Mouse (Mus musculus) heart, embryonic 14.5 days (tissue): Measurements from ENCODE around the gene Nudt17. TPM values are rescaled to one million over a fixed set of nuclear protein-coding genes. Genes with fewer than 3 reads are reported as not detected.

Source experiments
- ATAC-seq: fragments of 200-750 bp; cut with Nextera tagmentation; 2 replicates; pipeline ENCODE4 v1.8.0; 2017; ENCODE audit warnings: low read depth, moderate TSS enrichment; ENCODE audit not compliant: insufficient number of reproducible peaks, insufficient read depth, low FRiP score
- H3K27ac ChIP-seq, 2 experiments: fragments of 200-500 bp in 1 of 2; fragments of 300-500 bp in 1 of 2; sonication (generic) in 1 of 2; replicated peaks in 1 of 2; 2 replicates each; pipeline ENCODE4 v1.5.1; 2012 to 2014; ENCODE audit warnings: low read depth in 2 of 2, low read length in 2 of 2, control low read depth in 1 of 2, mild to moderate bottlenecking in 1 of 2, mixed read lengths in 1 of 2; ENCODE audit not compliant: control insufficient read depth in 1 of 2, insufficient read depth in 1 of 2
- H3K27me3 ChIP-seq: fragments of 300-500 bp; sonication (generic); 2 replicates; pipeline ENCODE4 v1.6.1; 2014; ENCODE audit warnings: mild to moderate bottlenecking, low read length, control low read depth; ENCODE audit not compliant: control insufficient read depth, insufficient read depth
- H3K36me3 ChIP-seq: fragments of 300-500 bp; sonication (generic); 2 replicates; pipeline ENCODE4 v1.6.1; 2014; ENCODE audit warnings: mild to moderate bottlenecking, control low read depth, low read length, mixed read lengths; ENCODE audit not compliant: control insufficient read depth, insufficient read depth
- H3K4me1 ChIP-seq, 2 experiments: fragments of 200-500 bp in 1 of 2; fragments of 300-500 bp in 1 of 2; sonication (generic) in 1 of 2; 2 replicates each; pipeline ENCODE4 v1.6.1; 2012 to 2014; ENCODE audit warnings: low read length in 2 of 2, control low read depth in 1 of 2, mixed read lengths in 1 of 2; ENCODE audit not compliant: control insufficient read depth in 2 of 2, insufficient read depth in 2 of 2
- H3K4me2 ChIP-seq: fragments of 300-500 bp; sonication (generic); 2 replicates; pipeline ENCODE4 v1.6.1; 2014; ENCODE audit warnings: mild to moderate bottlenecking, low read length
- H3K4me3 ChIP-seq, 2 experiments: fragments of 200-500 bp in 1 of 2; fragments of 300-500 bp in 1 of 2; sonication (generic) in 1 of 2; 2 replicates each; pipeline ENCODE4 v1.5.1; 2012 to 2014; ENCODE audit warnings: low read length in 2 of 2, mild to moderate bottlenecking in 2 of 2, control low read depth in 1 of 2, low read depth in 1 of 2, moderate library complexity in 1 of 2; ENCODE audit not compliant: control insufficient read depth in 1 of 2, insufficient read depth in 1 of 2
- H3K9ac ChIP-seq: fragments of 300-500 bp; sonication (generic); 2 replicates; pipeline ENCODE4 v1.6.1; 2014; ENCODE audit warnings: mild to moderate bottlenecking, low read length
- H3K9me3 ChIP-seq: fragments of 300-500 bp; sonication (generic); 2 replicates; pipeline ENCODE4 v1.6.1; 2016; ENCODE audit warnings: low read length, control low read depth; ENCODE audit not compliant: control insufficient read depth
- WGBS: fragments of 180-500 bp; shearing (Covaris S2); extraction: QIAGEN DNeasy Blood & Tissue Kit; methylation state at CpG from one replicate; pipeline ENCODE4 v1.1.7; 2014; 5-methylcytosine and 5-hydroxymethylcytosine counted together
- polyA plus RNA-seq: library from polyadenylated mRNA; unstranded; fragments of >200 nt; fragmentation: Nextera tagmentation; extraction: Ambion mirVana; gene quantifications from 2 replicates; pipeline ENCODE4 v1.2.1, GENCODE M21; 2014

Gene Nudt17
- polyA plus RNA-seq, 1 experiment from 2014 or later, result 8.8 TPM

- no peaks in the 10 kb centered on the region for H3K9me3 ChIP-seq
- H3K36me3 ChIP-seq, result no peaks in the 10 kb centered on the region
- no peak overlapping the region for H3K27ac ChIP-seq
- no peaks in the 10 kb centered on the region for H3K27me3 ChIP-seq
- H3K4me2 ChIP-seq, result no peak overlapping the region
- ATAC-seq, result no peak
- no peak overlapping the region for H3K9ac ChIP-seq
- peaks cover 0 to 12% of the 10 kb centered on the region in 2 experiments; a peak in 3 of 4 replicates for H3K4me1 ChIP-seq
- WGBS, result 39% methylated on average over 1 of the region's 1 CpGs
- no peak overlapping the region for H3K4me3 ChIP-seq
Observed at GRCm38 (mm10) chr3:96737013-96737740, 28.8 kb upstream of the Nudt17 start.

GRCm38 (mm10) chr3:96735200-96735599, 26.8 kb upstream of the Nudt17 start:
- H3K9ac ChIP-seq, result no peak overlapping the region
- H3K9me3 ChIP-seq, result no peaks in the 10 kb centered on the region
- no peaks in the 10 kb centered on the region for H3K36me3 ChIP-seq
- ATAC-seq, result no peak
- H3K27me3 ChIP-seq, result no peaks in the 10 kb centered on the region
- no peak overlapping the region for H3K4me3 ChIP-seq
- H3K4me2 ChIP-seq, result no peak overlapping the region
- WGBS, result 86% methylated on average over 2 of the region's 2 CpGs
- no peak overlapping the region for H3K27ac ChIP-seq
- peaks cover 3 to 27% of the 10 kb centered on the region in 2 experiments for H3K4me1 ChIP-seq

GRCm38 (mm10) chr3:96733984-96734383, 25.6 kb upstream of the Nudt17 start:
- no peak overlapping the region for H3K4me3 ChIP-seq
- H3K4me2 ChIP-seq, result no peak overlapping the region
- WGBS, result 77% methylated on average over 1 of the region's 1 CpGs

GRCm38 (mm10) chr3:96730785-96731184, 22.4 kb upstream of the Nudt17 start:
- no peaks in the 10 kb centered on the region for H3K36me3 ChIP-seq
- WGBS, result 48% methylated on average over 5 of the region's 5 CpGs
- H3K4me3 ChIP-seq, result no peak overlapping the region
- H3K4me1 ChIP-seq, result peaks cover 5 to 45% of the 10 kb centered on the region in 2 experiments
- ATAC-seq, result no peak
- H3K27ac ChIP-seq, result no peak overlapping the region
- 0 out of 2 replicates have a peak overlapping the region, but pooled peaks have one; percentile 11 for H3K4me2 ChIP-seq
- H3K27me3 ChIP-seq, result no peaks in the 10 kb centered on the region
- no peak overlapping the region for H3K9ac ChIP-seq
- H3K9me3 ChIP-seq, result no peaks in the 10 kb centered on the region

More at GRCm38 (mm10) chr3:96733984-96734383, 25.6 kb upstream of the Nudt17 start:
- no peak; the same call in 1 of the 2 replicates for ATAC-seq
- no peaks in the 10 kb centered on the region for H3K36me3 ChIP-seq
- no peak overlapping the region for H3K9ac ChIP-seq
- no peaks in the 10 kb centered on the region for H3K9me3 ChIP-seq
- no peaks in the 10 kb centered on the region for H3K27me3 ChIP-seq
- H3K27ac ChIP-seq, result no peak overlapping the region
- H3K4me1 ChIP-seq, result peaks cover 3 to 38% of the 10 kb centered on the region in 2 experiments

GRCm38 (mm10) chr3:96729403-96729784, 21.0 kb upstream of the Nudt17 start:
- peaks cover 5 to 43% of the 10 kb centered on the region in 2 experiments for H3K4me1 ChIP-seq
- no peaks in the 10 kb centered on the region for H3K27me3 ChIP-seq
- H3K27ac ChIP-seq, result no peak overlapping the region
- peak overlapping the region; percentile 93; the same call in 1 of the 2 replicates for H3K9ac ChIP-seq
- no peaks in the 10 kb centered on the region for H3K36me3 ChIP-seq
- peak overlapping the region in 1 of 2 experiments; percentile 96; a peak in 1 of 4 replicates for H3K4me3 ChIP-seq
- H3K9me3 ChIP-seq, result no peaks in the 10 kb centered on the region
- WGBS, result 43% methylated on average over 3 of the region's 3 CpGs
- ATAC-seq, result no peak
- H3K4me2 ChIP-seq, result peak overlapping the region; percentile 79

- H3K27ac ChIP-seq, result peak overlapping the region; percentile 74 to 88; a peak in 3 of 4 replicates
- no peaks in the 10 kb centered on the region for H3K9me3 ChIP-seq
- H3K27me3 ChIP-seq, result no peaks in the 10 kb centered on the region
- peaks cover 4% of the 10 kb centered on the region for H3K36me3 ChIP-seq
- WGBS, result 49% methylated on average over 7 of the region's 7 CpGs
- no peak for ATAC-seq
- H3K9ac ChIP-seq, result peak overlapping the region; percentile 93
- peaks cover 5 to 40% of the 10 kb centered on the region in 2 experiments for H3K4me1 ChIP-seq
- peak overlapping the region; percentile 89 to 96; a peak in 3 of 4 replicates for H3K4me3 ChIP-seq
- peak overlapping the region; percentile 79 for H3K4me2 ChIP-seq
Observed at GRCm38 (mm10) chr3:96728634-96729402, 20.5 kb upstream of the Nudt17 start.

- peak; percentile 16; the same call in 1 of the 2 replicates for ATAC-seq
- Histone ChIP-seq H3K4me2 (peak overlapping the region; percentile 79), H3K27ac (peak overlapping the region; percentile 74 to 88), H3K9ac (peak overlapping the region; percentile 93), H3K27me3 (no peaks in the 10 kb centered on the region), H3K4me3 (peak overlapping the region; percentile 89 to 96), H3K4me1 (peaks cover 5 to 40% of the 10 kb centered on the region in 2 experiments), H3K36me3 (peaks cover 12% of the 10 kb centered on the region), H3K9me3 (no peaks in the 10 kb centered on the region)
- under 1% methylated on average over 41 of the region's 42 CpGs for WGBS
Observed at GRCm38 (mm10) chr3:96727828-96728633, 19.7 kb upstream of the Nudt17 start.
